Mouse (Mus musculus): ENCODE measurements around the gene Gm20458.

Gm20458 gene

DNA sequence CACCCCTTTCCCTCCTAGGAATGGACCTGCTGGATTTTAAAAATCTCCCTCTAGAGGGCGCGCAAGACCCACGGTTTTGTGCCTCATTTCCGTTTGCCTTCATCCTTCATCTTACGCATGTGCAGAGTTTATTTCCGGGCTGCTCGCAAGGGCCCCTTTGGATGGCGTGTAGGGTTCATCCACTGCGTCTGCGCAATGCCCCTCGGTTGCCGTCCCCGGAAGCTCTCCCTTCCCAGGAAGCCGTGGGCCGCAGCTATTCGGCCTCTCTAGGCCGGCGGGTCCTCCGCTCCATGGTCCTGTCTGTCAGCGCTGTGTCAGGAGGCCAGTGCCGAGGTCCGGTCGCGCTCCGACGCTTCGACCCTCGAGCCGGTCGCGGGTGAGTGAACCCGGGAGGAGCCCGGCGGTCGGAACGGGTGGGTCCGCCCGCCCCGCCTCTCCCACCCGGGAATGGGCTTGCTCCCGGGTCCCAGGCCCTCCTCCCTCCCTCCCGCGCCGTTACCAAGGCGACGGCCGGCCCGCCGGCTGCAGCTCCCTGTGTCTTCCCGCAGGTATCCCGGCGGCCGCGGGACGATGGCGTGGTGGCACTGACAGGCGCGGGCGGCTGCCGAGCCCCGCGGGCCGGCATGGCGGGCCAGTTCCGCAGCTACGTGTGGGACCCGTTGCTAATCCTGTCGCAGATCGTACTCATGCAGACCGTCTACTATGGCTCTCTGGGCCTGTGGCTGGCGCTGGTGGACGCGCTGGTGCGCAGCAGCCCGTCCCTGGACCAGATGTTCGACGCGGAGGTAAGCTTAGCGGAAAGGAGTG lies at the start of gene Gm20458:
Gm20458 (plus strand) TSS at position 223 of the 807 bp plus-strand sequence.
- DNase-seq (ENCODE audit: low read depth): peak; percentile 96

DNA sequence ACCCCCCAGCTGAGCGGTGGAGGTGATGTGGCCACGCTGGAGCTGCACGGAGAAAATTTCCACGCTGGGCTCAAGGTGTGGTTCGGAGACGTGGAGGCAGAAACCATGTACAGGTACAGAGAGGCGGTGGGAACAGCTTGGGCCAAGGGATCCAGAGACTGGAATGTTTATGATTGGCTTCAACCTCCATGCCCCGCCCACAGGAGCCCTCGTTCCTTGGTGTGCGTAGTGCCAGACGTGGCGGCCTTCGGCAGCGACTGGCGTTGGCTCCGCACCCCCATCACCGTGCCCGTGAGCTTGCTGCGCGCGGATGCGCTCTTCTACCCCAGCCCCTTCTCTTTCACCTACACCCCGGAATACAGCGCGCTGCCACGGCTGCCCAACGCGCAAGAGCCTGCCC lies 46.6 kb upstream of the Gm20458 start:
- DNase-seq (ENCODE audit: low read depth): no peak

DNA sequence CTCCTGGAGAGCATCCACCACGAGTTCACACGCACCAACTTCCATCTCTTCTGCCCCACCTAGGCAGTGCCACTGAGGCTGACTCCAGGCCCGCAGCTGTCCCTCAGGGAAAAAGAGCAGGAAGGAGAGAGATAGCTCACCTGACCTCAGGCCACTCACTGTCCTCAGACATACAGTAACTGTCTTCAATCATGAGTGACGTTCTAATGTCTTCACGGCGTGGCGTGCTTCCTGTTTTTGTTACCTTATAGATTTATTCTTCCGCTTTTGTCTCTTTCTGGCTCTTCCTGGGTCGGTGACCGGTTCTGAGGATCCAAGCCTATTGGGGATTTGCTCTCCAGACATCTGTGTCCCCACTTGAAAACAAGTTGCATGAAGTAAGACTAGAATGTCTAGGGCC lies 46.2 kb upstream of the Gm20458 start:
- DNase-seq (ENCODE audit: low read depth): no peak

DNA sequence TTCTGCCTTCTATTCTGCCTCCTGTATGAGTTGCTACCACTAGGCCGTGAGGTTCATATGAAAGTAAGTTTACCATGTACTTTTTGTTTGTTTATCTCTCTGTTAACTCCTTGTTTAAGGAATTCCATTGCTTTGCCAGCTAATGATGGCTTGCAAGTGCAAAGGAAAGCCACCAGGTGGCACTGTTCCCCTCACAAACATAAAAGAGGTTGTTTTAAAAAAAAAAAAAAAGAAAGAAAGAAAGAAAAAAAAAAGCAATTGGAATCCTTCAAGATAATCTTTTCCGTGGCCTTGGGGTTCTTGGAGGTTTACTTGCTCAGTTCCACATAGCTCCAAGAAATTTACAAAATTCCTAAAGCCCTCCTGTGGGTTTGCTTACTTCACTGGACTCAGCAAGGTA lies 43.6 kb upstream of the Gm20458 start:
- DNase-seq (ENCODE audit: low read depth): no peak

DNA sequence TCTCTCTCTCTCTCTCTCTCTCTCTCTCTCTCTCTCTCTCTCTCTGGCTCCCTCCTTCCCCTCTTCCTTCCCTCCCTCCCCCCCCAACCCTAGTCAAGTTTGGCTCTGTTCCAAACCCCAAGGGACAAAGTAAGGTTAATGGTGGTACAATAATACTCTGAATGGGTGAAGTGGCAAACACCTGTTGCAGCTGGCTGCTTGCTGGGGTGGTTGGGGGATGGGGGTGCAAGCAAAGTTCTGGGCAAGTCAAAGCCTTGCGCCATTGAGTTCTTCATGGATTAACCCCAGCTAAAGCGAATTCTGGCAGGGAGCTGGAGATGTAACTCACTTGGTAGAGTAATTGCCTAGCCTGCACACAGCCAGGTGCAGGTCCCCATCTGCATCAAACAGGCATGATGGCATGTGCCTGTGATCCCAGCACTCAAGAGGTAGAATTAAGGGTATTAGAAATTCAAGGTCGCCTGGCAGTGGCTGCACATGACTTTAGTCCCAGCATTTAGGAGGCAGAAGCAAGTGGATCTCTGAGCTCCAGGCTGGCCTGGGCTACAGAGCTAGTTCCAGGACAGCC lies 42.4 kb upstream of the Gm20458 start:
- DNase-seq (ENCODE audit: low read depth): no peak

DNA sequence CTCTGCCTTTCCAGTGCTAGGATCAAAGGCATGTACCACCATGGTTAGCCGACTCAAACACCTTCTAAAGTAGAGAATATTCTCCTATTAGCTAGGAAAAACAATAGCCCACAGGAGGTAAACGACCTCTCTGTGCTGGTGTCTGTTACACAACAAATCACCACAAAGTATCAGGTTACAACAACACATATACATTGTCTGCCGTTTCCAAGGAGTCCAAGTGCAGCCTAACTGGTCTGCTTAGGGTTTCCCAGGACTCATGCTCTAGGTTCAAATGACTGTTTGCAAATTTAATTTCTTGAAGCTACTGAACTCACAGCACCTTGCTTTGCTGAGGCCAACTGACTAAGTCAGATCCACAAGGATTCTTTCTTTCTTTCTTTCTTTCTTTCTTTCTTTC lies 41.3 kb upstream of the Gm20458 start:
- no peak for DNase-seq (ENCODE audit: low read depth)

DNA sequence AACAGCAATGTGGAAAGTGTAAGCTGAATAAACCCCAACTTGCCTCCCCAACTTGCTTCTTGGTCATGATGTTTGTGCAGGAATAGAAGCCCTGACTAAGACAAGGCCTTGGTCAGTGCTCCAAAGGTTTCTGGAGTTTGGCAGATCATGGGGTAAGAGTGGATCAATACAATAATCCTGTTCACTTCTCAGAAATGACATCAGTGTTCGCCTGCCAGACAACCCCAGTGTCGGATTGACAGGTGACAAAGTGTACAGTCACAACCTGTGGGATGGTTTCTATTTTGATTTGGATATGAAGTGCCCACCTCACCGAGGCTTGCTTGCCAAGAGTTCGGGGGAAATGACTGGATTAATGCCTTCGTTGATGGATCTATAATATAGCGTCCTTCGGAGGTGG lies 39.5 kb upstream of the Gm20458 start:
- DNase-seq (ENCODE audit: low read depth): no peak

DNA sequence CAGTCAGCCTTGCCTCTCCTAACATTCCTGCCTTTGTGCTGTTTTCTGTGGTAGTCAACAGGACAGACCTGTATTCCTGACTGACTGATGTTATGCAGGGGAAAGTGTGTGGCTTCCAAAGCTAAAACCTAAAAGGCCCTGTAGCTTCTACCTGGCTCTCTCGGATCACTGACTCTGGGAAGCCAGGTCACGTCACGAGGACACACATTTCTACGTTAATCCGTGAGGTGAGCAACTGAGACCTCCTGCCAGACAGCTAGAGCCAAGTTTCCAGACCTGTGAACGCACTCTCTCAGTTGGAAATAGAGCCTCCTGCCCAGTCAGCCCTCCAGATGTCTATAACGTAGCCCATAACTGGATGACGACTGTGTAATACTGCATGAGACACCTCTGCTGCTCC lies 38.8 kb upstream of the Gm20458 start:
- DNase-seq (ENCODE audit: low read depth): no peak

DNA sequence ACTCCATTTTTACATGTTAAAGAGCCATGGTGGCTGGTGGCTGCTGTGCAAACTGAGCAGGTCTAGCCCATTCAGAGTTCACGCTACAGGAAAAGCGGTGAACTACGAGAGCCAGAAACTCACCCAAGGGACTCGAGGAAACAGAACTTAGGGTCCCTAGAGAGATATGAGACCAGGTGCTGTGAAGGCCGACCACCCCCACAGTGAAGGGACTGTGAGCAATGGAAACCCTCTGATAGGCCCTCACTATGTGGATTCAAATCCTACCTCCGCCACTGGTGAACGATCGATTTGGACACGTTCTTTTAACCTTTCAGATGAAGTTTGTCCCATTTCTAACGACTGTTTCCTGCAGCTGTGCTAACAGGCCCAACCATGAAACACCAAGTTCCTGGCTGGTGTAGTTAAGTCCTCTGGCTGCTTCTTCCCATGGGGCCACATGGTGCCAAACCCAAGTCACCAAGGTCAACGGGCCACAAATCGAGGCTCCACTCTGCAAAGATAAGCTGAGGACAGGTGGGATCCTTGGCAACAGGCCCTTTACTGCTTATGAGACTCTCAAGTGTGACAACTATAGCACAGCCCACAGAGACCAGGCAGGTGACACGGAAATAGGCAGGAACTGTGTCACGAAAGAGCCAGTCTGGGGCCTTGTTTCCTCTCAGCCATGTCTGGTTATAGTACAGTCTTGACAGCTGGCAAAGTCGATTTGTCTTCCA lies 37.9 kb upstream of the Gm20458 start:
- no peak for DNase-seq (ENCODE audit: low read depth)

DNA sequence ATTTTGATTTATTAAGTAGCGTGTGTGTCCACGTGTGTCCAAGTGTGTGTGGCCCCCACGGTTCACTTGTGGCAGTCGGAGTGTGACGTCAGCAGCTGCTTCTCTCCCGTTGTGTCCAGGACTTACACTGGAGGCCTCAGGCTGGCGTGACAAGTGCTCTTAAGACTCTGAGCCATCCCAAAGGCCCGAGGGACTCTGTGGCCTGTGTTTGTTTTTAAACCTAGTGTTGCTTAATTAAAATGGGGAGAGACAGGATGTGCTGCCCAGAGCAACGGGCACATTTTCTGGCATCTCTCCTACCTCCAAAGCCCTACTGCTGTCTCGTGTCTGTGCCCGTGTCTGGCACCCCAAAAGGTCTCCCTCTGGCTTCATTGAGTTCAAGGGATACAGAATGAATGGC lies 37.3 kb upstream of the Gm20458 start:
- no peak for DNase-seq (ENCODE audit: low read depth)

DNA sequence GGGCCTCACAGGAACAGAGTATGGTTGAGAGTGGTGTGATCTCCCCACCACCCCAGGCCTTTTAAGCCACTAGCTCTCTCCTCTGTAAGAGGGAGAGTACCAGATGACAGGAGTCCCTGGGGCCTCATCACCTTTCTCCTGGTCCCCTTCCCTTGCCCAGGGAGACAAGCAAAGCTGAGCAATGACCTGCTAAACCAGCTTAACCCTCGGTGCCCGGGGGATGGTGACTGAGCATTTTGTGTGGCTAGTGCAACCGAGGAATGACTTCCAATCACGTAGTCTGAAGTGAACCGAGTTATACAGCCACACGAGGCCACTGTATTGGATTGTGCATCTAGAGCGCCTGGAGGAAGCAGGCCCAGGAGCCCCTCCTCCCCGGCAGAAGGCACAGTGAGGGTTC lies 36.4 kb upstream of the Gm20458 start:
- DNase-seq (ENCODE audit: low read depth): no peak

DNA sequence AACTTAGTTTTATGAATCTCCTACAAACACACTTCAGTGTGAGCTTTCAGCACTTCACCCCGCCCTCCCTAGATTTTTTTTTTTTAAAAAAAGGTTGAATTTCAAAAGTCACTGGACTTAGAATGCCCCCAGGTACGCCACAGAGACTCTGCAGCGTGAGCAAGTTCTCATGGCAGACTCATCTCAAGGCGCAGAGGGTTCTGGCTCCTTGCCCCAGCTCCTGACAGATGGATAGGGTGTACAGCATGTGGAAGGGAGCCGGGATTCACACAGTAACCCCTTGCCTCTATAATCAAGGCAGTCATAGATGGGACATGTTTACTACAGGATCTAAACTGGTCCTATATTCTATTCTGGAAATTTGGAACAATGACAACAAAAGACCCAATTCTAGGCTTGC lies 35.4 kb upstream of the Gm20458 start:
- DNase-seq (ENCODE audit: low read depth): no peak

DNA sequence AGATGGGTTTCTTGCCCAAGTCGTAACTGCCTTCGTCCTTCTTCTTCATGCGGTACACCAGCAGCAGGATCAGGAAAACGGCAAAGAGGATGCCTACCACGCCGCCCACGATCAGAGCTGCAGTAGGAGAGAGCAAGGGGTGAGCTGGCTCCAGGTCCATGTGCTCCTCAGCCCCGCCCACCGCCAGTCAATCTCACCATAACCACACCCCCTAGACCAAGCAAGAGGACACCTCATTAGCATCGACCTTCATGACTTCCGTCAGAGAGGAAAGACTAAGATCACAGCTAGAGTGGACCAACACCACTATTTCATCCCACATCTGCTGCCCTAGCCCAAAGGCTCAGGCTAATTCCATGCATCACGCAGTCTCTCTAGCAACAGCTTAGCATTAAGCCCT lies 34.6 kb upstream of the Gm20458 start:
- no peak for DNase-seq (ENCODE audit: low read depth)

DNA sequence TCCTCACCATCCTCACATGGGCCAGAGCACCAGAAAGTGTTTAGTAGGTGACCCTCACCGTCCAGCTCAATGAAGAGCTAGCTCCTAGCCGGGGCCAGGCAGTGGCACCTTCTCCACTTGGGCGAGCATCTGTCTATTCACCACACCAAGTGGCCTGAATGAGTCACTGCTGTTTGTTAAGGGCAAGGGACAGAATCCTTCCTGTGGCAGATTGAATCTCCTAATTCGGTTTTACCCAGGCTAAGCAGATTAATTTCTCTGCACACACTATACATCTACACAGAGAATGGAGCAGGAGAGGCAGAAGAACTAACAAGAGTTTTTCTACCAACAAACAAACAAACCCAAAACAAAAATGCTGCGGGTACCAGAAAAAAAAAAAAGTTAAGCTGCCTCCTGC lies 33.8 kb upstream of the Gm20458 start:
- no peak for DNase-seq (ENCODE audit: low read depth)

DNA sequence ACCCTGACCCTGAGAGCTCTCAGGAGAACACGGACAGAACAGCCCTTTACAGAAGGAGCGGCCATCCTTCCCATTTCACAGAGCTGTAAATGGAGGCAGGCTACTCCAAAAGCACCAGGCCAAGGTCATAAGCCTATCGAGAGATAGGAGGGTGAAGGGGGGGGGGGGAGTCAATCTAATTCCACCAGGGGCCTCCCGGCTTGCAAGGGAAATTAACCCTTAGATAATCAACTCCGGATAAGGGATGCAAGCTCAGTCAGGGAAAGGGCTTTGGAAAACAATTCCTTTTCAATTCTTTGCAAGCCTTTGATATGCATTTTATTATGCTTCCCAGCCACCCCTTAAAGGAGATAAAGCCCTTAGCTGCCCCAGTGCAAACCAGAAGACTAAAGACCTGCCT lies 32.3 kb upstream of the Gm20458 start:
- DNase-seq (ENCODE audit: low read depth): no peak

DNA sequence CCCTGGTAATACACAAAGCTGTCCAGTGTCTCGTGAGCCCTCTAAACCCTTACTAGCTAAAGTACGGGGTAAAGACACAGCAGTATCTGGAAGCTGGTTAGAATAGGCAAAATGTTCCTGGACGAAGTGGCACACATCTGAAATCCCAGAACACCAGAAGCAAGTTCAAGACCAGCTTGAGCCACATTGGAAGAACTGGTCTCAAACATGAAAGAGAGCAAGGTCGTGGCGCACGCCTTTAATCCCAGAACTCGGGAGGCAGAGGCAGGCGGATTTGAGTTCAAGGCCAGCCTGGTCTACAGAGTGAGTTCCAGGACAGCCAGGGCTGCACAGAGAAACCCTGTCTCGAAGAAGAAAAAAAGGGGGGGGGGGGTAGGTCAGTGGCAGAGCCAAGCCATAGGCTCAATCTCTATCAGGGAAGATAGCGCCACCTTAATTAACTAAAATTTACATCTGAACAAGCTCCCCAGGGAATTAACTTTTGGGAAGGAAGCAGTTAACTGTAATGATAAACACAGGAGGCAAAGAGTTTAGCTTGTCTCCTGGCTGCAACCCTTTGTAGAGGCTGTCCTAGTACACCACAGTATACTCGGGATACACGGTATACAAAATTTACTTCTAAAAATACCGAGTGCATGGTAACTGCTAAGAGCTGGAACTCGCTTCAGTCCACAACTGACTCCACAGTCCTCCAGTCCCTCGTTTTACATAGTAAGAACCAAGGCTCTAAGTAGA lies 30.7 kb upstream of the Gm20458 start:
- DNase-seq (ENCODE audit: low read depth): no peak

DNA sequence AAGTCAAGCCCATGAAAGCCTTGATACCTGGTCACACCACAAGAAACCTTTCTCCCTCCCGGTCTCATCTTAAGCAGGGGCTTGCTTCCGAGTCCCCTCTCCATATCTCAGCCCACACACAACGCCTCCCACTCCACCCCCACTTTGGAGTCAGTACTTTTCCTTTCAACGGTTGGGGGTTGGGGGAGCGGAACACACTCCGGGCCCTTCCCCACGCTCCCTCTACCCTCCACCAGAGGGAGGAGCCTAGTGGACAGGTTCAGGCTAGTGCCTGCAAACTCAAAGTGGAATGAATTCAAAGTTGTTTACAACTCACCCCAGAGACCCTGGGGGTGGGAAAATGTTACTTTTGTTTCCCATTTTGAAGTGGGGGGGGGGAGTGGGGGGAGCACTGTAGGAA lies 30.1 kb upstream of the Gm20458 start:
- DNase-seq (ENCODE audit: low read depth): no peak

DNA sequence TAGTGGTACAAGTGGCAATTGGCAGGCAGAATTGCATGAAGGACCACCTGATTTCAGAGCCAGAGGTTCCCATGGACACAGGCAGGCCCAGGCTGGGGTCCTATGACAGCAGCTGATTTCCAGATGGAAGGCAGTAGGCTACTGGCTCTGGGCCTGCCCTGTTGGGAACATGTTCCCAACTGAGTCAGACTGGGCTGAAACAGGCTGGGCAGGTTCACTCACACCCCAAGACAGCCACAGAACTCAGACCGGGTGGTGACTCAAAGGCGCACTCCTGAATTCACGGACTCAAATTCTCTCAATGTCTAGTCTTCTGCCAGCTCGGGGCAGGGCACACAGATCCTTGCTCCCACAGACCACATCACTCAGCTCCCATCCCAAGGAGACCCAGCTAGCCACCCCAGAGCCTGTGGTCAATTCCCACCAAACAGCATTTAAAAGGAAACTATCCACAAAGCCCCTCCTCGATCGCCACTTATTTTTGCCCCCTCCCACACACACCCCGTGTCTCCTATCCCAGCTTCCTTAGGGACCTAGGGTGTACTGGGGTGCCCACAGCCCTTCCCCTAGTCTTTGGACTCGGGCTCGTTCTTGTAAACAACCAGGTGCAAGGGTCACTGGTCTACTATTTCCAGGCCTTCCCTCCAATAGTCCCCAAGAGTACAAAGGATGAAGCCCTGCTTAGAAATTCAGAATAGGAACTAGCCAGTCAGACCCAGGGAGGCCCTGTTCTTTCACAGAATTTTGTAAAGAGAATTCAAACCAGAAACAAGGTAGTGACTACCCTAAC lies 28.9 kb upstream of the Gm20458 start:
- DNase-seq (ENCODE audit: low read depth): no peak

DNA sequence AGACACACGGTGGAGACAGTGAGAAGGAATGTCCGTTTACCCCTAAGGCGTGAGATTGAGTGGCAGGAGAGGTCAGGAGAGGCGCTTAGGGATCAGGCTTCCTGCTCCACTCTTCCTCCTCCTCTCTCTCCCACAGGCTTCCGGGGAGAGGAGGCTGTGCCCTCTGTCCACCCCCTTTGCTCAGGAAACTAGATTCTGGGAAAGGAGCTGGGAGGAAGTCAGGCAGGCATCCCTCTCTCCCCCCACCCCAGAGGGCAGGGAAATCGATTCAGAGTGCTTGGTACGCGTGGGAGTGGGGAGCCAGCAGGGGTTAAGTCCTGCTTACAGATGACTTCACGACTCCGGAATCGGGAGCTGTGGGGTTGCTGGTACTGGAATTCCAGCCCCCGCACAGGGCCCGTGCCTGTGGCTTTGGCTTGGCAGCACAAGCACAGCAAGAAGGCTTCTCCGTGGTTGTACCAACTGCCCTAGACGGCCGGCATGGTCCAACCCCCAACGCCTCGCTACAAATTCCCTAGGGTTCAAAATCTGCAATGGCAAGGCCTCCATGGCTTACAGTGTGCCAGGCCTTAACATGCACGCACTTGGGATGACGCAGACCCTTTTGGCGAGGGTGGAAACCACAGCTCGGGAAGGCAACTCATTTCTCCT lies 28.1 kb upstream of the Gm20458 start:
- no peak for DNase-seq (ENCODE audit: low read depth)

DNA sequence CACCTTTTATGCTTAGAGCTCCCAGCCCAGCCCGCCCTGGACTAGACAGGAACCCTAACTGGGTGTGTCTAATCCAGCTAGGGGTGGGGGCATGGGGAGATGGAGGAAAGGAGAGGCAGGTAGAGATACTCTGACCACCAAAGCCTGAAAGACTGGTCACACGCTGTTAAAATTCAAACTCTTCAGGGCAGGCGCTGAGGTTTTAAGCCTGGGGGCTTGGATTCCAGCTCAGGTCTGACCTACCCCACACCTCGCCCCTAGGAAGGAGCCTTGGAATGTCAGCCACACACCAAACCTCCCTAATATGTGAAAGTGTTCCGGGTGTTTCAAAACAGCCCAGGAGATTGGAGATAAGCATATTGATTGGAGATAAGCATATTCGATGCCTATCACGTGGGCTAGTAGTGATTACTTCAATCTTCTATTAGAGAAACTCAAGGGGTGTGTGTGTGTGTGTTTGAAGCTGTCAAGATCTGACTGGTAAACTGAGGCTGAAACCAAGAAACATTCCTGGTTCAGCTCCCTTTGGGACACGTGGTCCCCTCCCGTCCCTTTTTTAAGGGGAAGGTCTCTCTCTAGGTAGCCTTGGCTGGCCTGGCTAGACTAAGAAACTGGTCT lies 27.4 kb upstream of the Gm20458 start:
- DNase-seq (ENCODE audit: low read depth): no peak

DNA sequence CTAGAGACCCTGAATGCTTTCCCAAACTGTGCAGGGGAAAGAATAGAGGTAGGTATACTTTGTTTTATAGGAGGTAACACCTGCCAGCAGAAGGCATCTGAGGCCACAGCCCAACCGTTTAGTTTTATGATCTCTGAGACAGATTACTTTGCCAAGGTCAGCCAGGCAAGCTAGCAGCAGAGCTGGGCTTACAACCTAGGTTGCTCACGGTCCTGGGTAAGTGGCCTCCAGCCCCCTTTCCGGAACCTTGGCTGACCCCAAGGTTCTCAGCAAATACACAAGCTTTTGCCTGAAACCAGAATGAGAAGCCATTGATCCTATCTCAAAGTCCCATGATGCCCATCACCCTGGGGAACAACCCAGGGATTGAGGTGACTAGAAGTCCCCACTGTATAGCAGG lies 26.1 kb upstream of the Gm20458 start:
- DNase-seq (ENCODE audit: low read depth): no peak

Data from c-Kit-positive CD71-negative TER-119-negative erythroid progenitor cells, embryonic 14.5 days (primary cell).